29 mouse cellular contexts compared by ENCODE assay signal in the genomic region with DNA sequence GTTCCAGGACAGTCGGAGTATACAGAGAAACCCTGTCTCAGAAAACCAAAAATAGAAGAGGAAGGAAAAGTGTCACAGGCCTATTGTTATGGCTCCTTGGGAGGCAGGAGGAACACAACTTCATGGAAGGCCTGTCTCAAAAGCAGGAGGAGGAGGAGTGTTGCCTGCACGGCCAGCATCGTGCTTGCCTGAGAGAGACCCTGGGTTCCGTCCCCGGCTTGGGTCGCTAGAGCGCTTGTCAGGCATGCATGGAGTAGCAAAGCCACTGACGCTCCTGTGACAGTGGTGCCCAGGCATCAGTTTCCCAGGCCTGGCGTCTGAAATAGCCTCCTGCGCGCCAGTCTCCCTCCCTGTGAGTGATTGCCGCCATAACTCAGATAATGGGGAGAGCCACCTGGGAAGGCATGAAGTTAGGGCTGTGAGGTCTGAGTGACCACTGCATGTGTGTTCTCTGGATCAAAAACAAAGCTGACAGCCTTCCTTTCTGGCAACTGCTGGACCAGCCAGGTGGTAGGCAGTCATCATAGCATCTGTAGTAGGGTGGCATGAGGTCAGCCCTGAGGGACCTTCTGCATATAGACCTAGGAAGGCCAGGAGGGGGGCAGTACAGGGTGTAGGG. TPM values are rescaled to one million over a fixed set of nuclear protein-coding genes. Genes with fewer than 3 reads are reported as not detected.
DNase-seq lines count a peak whose midpoint lies in the region; ATAC-seq and TF ChIP-seq lines count a peak whose summit lies in the region.
"Had no signal": no experiment of that assay in that cellular context is flagged by ENCODE, and none has a peak within 500 bp of the region (broad histone marks: within the 10 kb centered on the region; RNA-seq: fewer than 3 reads in every experiment).

No protein-coding gene starts in this region.

- 89% methylated on average over 12 of the region's 12 CpGs for WGBS in embryonic facial prominence, embryonic 14.5 days
- WGBS in limb, embryonic 15.5 days: 91% methylated on average over 12 of the region's 12 CpGs

- H3K4me3 ChIP-seq in bone marrow macrophage, adult 2 months (ENCODE audit: insufficient read depth, low read length): no peak overlapping the region
- no peak overlapping the region for H3K4me3 ChIP-seq in embryonic facial prominence, embryonic 14.5 days (ENCODE audit: low read depth, low read length)
- no peak overlapping the region for H3K4me3 ChIP-seq in limb, embryonic 15.5 days
- H3K4me3 ChIP-seq: forebrain, embryonic 12.5 days; heart, embryonic 12.5 days; hindbrain, embryonic 12.5 days; liver, embryonic 15.5 days; lung, embryonic 15.5 days; midbrain, embryonic 10.5 days; neural tube, embryonic 15.5 days had no signal

- peak overlapping the region; percentile 75 for H3K27ac ChIP-seq in bone marrow macrophage, adult 2 months (ENCODE audit: insufficient read depth, low read depth, low read length)
- 0 out of 2 replicates have a peak overlapping the region, but pooled peaks have one; percentile 33 for H3K27ac ChIP-seq in embryonic facial prominence, embryonic 14.5 days (replicated peaks; ENCODE audit: low read depth, low read length)
- H3K27ac ChIP-seq in limb, embryonic 15.5 days: 0 out of 2 replicates have a peak overlapping the region, but pooled peaks have one; percentile 96
- H3K27ac ChIP-seq: forebrain, embryonic 12.5 days; liver, embryonic 15.5 days; lung, embryonic 15.5 days; neural tube, embryonic 15.5 days had no signal

- no peak overlapping the region for H3K4me2 ChIP-seq in embryonic facial prominence, embryonic 14.5 days (ENCODE audit: low read depth, low read length)
- H3K4me2 ChIP-seq in limb, embryonic 15.5 days: no peak overlapping the region
- H3K4me2 ChIP-seq: forebrain, embryonic 12.5 days; heart, embryonic 12.5 days; hindbrain, embryonic 12.5 days; liver, embryonic 15.5 days; lung, embryonic 15.5 days; neural tube, embryonic 15.5 days had no signal

- peaks cover 50% of the 10 kb centered on the region for H3K4me1 ChIP-seq in bone marrow macrophage, adult 2 months (ENCODE audit: control insufficient read depth, insufficient read depth, low read length)
- peaks cover 28% of the 10 kb centered on the region for H3K4me1 ChIP-seq in embryonic facial prominence, embryonic 14.5 days (ENCODE audit: control insufficient read depth, insufficient read depth, low read length)
- peaks cover 43% of the 10 kb centered on the region for H3K4me1 ChIP-seq in limb, embryonic 15.5 days
- H3K4me1 ChIP-seq: forebrain, embryonic 12.5 days; hindbrain, embryonic 12.5 days; liver, embryonic 15.5 days; lung, embryonic 15.5 days; neural tube, embryonic 15.5 days had no signal

- peak; percentile 91 for DNase-seq in heart, adult 11 months
- DNase-seq in heart, postnatal 4 days: no peak
- no peak for DNase-seq in embryonic facial prominence, embryonic 14.5 days (ENCODE audit: low spot score)
- DNase-seq in yolk sac, embryonic 10.5 days (ENCODE audit: low spot score): no peak
- no peak for DNase-seq in cerebellum, postnatal 10 days
- DNase-seq: adrenal gland, postnatal 10 days; cerebellum, adult 11 months; cerebellum, adult 9-11 months; forebrain, postnatal 0 days; gastrocnemius, postnatal 14 days; heart, adult 18-20 months; kidney, adult 9 months; kidney, postnatal 10 days; layer of hippocampus, postnatal 36 days; left cerebral cortex, postnatal 4 days; retina, postnatal 1 day; right cerebral cortex, postnatal 14 days had no signal

- TF ChIP-seq CTCF in bone marrow macrophage, adult 2 months (IDR thresholded peaks at IDR 0.05; ENCODE audit: low read depth, low read length): no peak

- peaks cover 41% of the 10 kb centered on the region for H3K36me3 ChIP-seq in embryonic facial prominence, embryonic 14.5 days (ENCODE audit: control insufficient read depth, insufficient read depth, low read length)
- peaks cover 43% of the 10 kb centered on the region for H3K36me3 ChIP-seq in limb, embryonic 15.5 days

- H3K9me3 ChIP-seq in embryonic facial prominence, embryonic 14.5 days (ENCODE audit: control insufficient read depth, low read length): no peaks in the 10 kb centered on the region
- no peaks in the 10 kb centered on the region for H3K9me3 ChIP-seq in limb, embryonic 15.5 days
- H3K9me3 ChIP-seq: forebrain, embryonic 12.5 days; G1E; heart, embryonic 12.5 days; hindbrain, embryonic 12.5 days; liver, embryonic 15.5 days; lung, embryonic 15.5 days; midbrain, embryonic 10.5 days; neural tube, embryonic 15.5 days had no signal

- no peak for ATAC-seq in embryonic facial prominence, embryonic 14.5 days (ENCODE audit: low read depth)
- ATAC-seq in limb, embryonic 15.5 days (ENCODE audit: insufficient number of reproducible peaks, low FRiP score, low TSS enrichment, low read depth): no peak
- ATAC-seq: forebrain, postnatal 0 days; intestine, postnatal 0 days; Patski had no signal

- no peak overlapping the region for H3K9ac ChIP-seq in embryonic facial prominence, embryonic 14.5 days (ENCODE audit: low read depth, low read length)
- no peak overlapping the region for H3K9ac ChIP-seq in limb, embryonic 15.5 days
- H3K9ac ChIP-seq: forebrain, embryonic 12.5 days; forebrain, postnatal 0 days; heart, embryonic 12.5 days; hindbrain, embryonic 12.5 days; liver, embryonic 15.5 days; lung, embryonic 15.5 days; neural tube, embryonic 15.5 days had no signal

- TF ChIP-seq POLR2A in bone marrow macrophage, adult 2 months (IDR thresholded peaks at IDR 0.05; ENCODE audit: borderline replicate concordance, low read depth, low read length): no peak

- no peaks in the 10 kb centered on the region for H3K27me3 ChIP-seq in embryonic facial prominence, embryonic 14.5 days (replicated peaks; ENCODE audit: control insufficient read depth, insufficient read depth, low read length)
- H3K27me3 ChIP-seq in limb, embryonic 15.5 days: no peaks in the 10 kb centered on the region
- H3K27me3 ChIP-seq: forebrain, embryonic 12.5 days; heart, embryonic 12.5 days; hindbrain, embryonic 12.5 days; liver, embryonic 15.5 days; lung, embryonic 15.5 days; neural tube, embryonic 15.5 days; Patski had no signal

RNA-seq across cellular contexts. Expression of a gene that starts 11.7 kb away (rescaled TPM):
- 10 to 100 TPM; 38.6 to 46.3 TPM for total RNA-seq in heart, postnatal 4 days (2021)
- polyA plus RNA-seq in bone marrow macrophage, adult 2 months (2012; ENCODE audit: insufficient read depth, insufficient read length, missing spikeins): 11.3 and 11.8 TPM in 2 replicates
- 103 and 115 TPM in 2 replicates for polyA plus RNA-seq in embryonic facial prominence, embryonic 14.5 days (2014; fragmentation: Nextera tagmentation; extraction: Ambion mirVana)
- polyA plus RNA-seq in limb, embryonic 15.5 days (2015; fragmentation: Nextera tagmentation; extraction: Ambion mirVana): 123 and 132 TPM in 2 replicates

RNA-seq across cellular contexts. Expression of a gene that starts 27.6 kb away (rescaled TPM):
- 1 to 10 TPM in 1 of 2 experiments, under 1 TPM in 1; 0.95 to 1.1 TPM for total RNA-seq in heart, postnatal 4 days (2021)
- 156 and 179 TPM in 2 replicates for polyA plus RNA-seq in bone marrow macrophage, adult 2 months (2012; ENCODE audit: insufficient read depth, insufficient read length, missing spikeins)
- 2.0 and 2.1 TPM in 2 replicates for polyA plus RNA-seq in embryonic facial prominence, embryonic 14.5 days (2014; fragmentation: Nextera tagmentation; extraction: Ambion mirVana)
- polyA plus RNA-seq in limb, embryonic 15.5 days (2015; fragmentation: Nextera tagmentation; extraction: Ambion mirVana): 3.5 and 3.6 TPM in 2 replicates
- polyA plus RNA-seq: Patski had no signal

RNA-seq across cellular contexts. Expression of a gene that starts 48.3 kb away (rescaled TPM):
- total RNA-seq in heart, postnatal 4 days (2021): 10 to 100 TPM; 70.5 to 79.0 TPM
- polyA plus RNA-seq in bone marrow macrophage, adult 2 months (2012; ENCODE audit: insufficient read depth, insufficient read length, missing spikeins): 19.1 and 20.5 TPM in 2 replicates
- 55.7 and 57.1 TPM in 2 replicates for polyA plus RNA-seq in embryonic facial prominence, embryonic 14.5 days (2014; fragmentation: Nextera tagmentation; extraction: Ambion mirVana)
- polyA plus RNA-seq in limb, embryonic 15.5 days (2015; fragmentation: Nextera tagmentation; extraction: Ambion mirVana): 47.3 and 53.2 TPM in 2 replicates

Comparison
In these comparisons a context has a peak if more than half of its experiments do, and no peak if none do; other contexts are left out.
1. H3K27ac ChIP-seq: peak in every context shown above with its lines; median percentile 96 in limb, embryonic 15.5 days; 75 in bone marrow macrophage, adult 2 months; 33 in embryonic facial prominence, embryonic 14.5 days.
2. RNA of a gene that starts 27.6 kb away (polyA plus RNA-seq): 156 to 179 TPM in bone marrow macrophage, adult 2 months; 3.5 to 3.6 TPM in limb, embryonic 15.5 days and 2.0 to 2.1 TPM in embryonic facial prominence, embryonic 14.5 days; every median in the first group is over 10 times any median in the second.